In the genomic region with DNA sequence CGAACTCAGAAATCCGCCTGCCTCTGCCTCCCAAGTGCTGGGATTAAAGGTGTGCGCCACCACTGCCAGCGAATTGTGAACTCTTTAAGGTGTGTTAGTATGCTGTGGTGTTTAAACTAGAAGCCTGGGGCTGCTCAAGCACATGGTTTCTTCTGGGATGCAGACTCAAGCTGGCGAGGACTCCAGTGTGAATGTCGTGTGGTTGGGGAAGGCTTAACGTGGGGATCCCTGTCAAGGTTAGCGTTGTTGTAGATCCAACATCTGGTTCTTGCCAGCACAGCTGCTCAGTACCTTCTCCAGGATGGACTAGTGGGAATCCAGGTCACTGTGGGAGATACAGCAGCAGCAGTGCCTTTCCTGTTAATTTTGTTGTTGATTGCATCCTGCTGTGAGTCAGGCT, we compare ENCODE assay signal across 33 mouse cellular contexts. TPM values are rescaled to one million over a fixed set of nuclear protein-coding genes. Genes with fewer than 3 reads are reported as not detected.
"Had no signal": no experiment of that assay in that cellular context is flagged by ENCODE, and none has a peak within 500 bp of the region (broad histone marks: within the 10 kb centered on the region; RNA-seq: fewer than 3 reads in every experiment).

No protein-coding gene starts in this region.

- DNase-seq: heart, postnatal 14 days; heart, postnatal 36 days; kidney, adult 11 months; kidney, adult 18-20 months; kidney, adult 2 months; kidney, adult 8-10 months; kidney, adult 9 months; kidney, postnatal 10 days; kidney, postnatal 14 days; kidney, postnatal 25 days; kidney, postnatal 36 days; kidney, postnatal 4 days; layer of hippocampus, adult 9-11 months; layer of hippocampus, postnatal 36 days had no signal

- H3K4me3 ChIP-seq: heart, embryonic 12.5 days; heart, embryonic 13.5 days; heart, embryonic 15.5 days; hindbrain, embryonic 10.5 days; hindbrain, embryonic 12.5 days; hindbrain, embryonic 13.5 days; hindbrain, embryonic 15.5 days; intestine, embryonic 15.5 days; kidney, embryonic 15.5 days; layer of hippocampus, adult 2 months; left cerebral cortex, adult 2 months had no signal

- H3K27me3 ChIP-seq: heart, embryonic 12.5 days; heart, embryonic 13.5 days; heart, embryonic 15.5 days; hindbrain, embryonic 12.5 days; hindbrain, embryonic 13.5 days; hindbrain, embryonic 15.5 days; intestine, embryonic 15.5 days; kidney, embryonic 15.5 days had no signal

- H3K27ac ChIP-seq: heart, embryonic 13.5 days; heart, embryonic 15.5 days; hindbrain, embryonic 10.5 days; hindbrain, embryonic 12.5 days; hindbrain, embryonic 13.5 days; hindbrain, embryonic 14.5 days; hindbrain, embryonic 15.5 days; hindbrain, postnatal 0 days; intestine, embryonic 15.5 days; kidney, embryonic 15.5 days; kidney, postnatal 0 days; layer of hippocampus, adult 2 months; left cerebral cortex, adult 2 months had no signal

- H3K9me3 ChIP-seq: heart, embryonic 12.5 days; heart, embryonic 13.5 days; heart, embryonic 15.5 days; hindbrain, embryonic 10.5 days; hindbrain, embryonic 12.5 days; hindbrain, embryonic 13.5 days; hindbrain, embryonic 15.5 days; intestine, embryonic 15.5 days; kidney, embryonic 15.5 days had no signal

- H3K4me1 ChIP-seq: intestine, embryonic 15.5 days; kidney, embryonic 15.5 days had no signal

- H3K36me3 ChIP-seq: hindbrain, embryonic 10.5 days; hindbrain, embryonic 12.5 days; hindbrain, embryonic 13.5 days; hindbrain, embryonic 15.5 days; intestine, embryonic 15.5 days; kidney, embryonic 15.5 days had no signal

RNA-seq across cellular contexts. Expression of gene B3galt5, which starts 3.6 kb away (rescaled TPM):
- total RNA-seq: heart, postnatal 25 days; heart, postnatal 36 days; heart, postnatal 4 days had no signal
- polyA plus RNA-seq: heart, embryonic 12.5 days; heart, postnatal 0 days had no signal

RNA-seq across cellular contexts. Expression of gene Sh3bgr, which starts 31.7 kb away (rescaled TPM):
- total RNA-seq: hematopoietic stem cell, adult 5-6 weeks had no signal
- polyA plus RNA-seq: inflammation-experienced regulatory T-cells, adult 6 months had no signal

RNA-seq across cellular contexts. Expression of gene Lca5l, which starts 39.9 kb away (rescaled TPM):
- polyA plus RNA-seq: inflammation-experienced regulatory T-cells, adult 6 months had no signal
